Comparison of ENCODE assay signal across 11 mouse cellular contexts in the genomic region with DNA sequence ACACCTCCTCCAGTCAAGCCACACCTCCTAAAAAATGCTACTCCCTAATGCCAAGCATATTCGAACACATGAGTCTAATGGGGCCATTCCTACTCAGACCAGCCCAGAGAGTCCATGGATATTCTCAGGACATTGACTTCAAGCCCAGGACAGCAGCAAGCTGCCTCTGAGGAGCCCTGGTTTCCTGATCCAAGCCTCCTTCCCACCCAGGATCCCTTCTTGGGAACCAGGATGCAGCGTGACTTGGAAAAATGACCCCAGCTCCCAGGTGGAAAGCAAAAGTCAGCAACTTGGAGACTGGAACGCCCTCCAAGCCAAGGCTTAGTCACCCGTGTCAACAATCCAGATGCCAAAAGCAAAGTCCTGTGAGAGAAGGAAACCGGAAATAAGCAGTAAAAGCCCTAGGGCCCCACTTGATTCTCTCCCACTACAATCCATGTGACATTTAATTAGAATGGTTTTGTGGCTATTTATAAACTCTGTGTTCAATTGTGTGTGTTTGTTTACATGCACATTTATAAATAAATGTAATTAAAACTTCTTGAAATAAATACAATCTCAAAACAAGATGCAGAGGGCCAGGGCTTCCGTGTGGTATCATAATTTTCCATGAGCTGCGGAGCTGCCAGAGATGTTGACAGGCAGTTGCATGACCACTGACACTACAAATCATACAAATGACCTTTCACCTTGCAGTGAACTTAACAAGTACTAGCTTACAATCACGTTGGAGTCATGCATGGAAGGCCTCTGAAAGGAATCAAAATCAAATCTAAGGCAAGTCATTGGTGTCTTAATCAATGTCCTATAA.
DNase-seq lines count a peak whose midpoint lies in the region; ATAC-seq and TF ChIP-seq lines count a peak whose summit lies in the region.
"Had no signal": no experiment of that assay in that cellular context is flagged by ENCODE, and none has a peak within 500 bp of the region (broad histone marks: within the 10 kb centered on the region; RNA-seq: fewer than 3 reads in every experiment).

No protein-coding gene starts in this region.

- H3K27ac ChIP-seq in heart, embryonic 11.5 days (ENCODE audit: low read depth, low read length): no peak overlapping the region
- H3K27ac ChIP-seq in kidney, postnatal 0 days: peak overlapping the region; percentile 51; the same call in 1 of the 2 replicates
- H3K27ac ChIP-seq: limb, embryonic 15.5 days; midbrain, embryonic 12.5 days had no signal

- H3K4me3 ChIP-seq in heart, embryonic 11.5 days (ENCODE audit: low read depth, low read length): no peak overlapping the region
- no peak overlapping the region for H3K4me3 ChIP-seq in kidney, postnatal 0 days (replicated peaks; ENCODE audit: low read depth, low read length)
- H3K4me3 ChIP-seq: limb, embryonic 15.5 days; midbrain, embryonic 12.5 days had no signal

- no peaks in the 10 kb centered on the region for H3K36me3 ChIP-seq in heart, embryonic 11.5 days (ENCODE audit: control insufficient read depth, insufficient read depth, low read length)
- no peaks in the 10 kb centered on the region for H3K36me3 ChIP-seq in kidney, postnatal 0 days (ENCODE audit: insufficient read depth, low read length)
- H3K36me3 ChIP-seq: limb, embryonic 15.5 days; midbrain, embryonic 12.5 days had no signal

- intact Hi-C loops in heart, postnatal 10 days (cut with DNase I): loop anchor here (5.0 kb wide), 1 partner anchor 89 kb away; no protein-coding TSS in a partner anchor

- no peak overlapping the region for H3K9ac ChIP-seq in heart, embryonic 11.5 days (ENCODE audit: low read depth, low read length)
- H3K9ac ChIP-seq in kidney, postnatal 0 days (ENCODE audit: low read depth, low read length): no peak overlapping the region
- H3K9ac ChIP-seq: limb, embryonic 15.5 days; midbrain, embryonic 12.5 days had no signal

- peak; percentile 99 for DNase-seq in heart, adult 11 months
- DNase-seq in heart, postnatal 10 days: peak; percentile 61 to 65
- DNase-seq in kidney, postnatal 0 days (ENCODE audit: low spot score): peak; percentile 85
- peak; percentile 17 for DNase-seq in mesoderm, embryonic 11.5 days (ENCODE audit: low read depth, low spot score)
- DNase-seq in cerebellum, adult 9-10 months: no peak
- DNase-seq in frontal cortex, postnatal 36 days (ENCODE audit: low spot score in 2 of 2): no peak
- no peak for DNase-seq in layer of hippocampus, adult 11-12 months (ENCODE audit: low spot score)

- no peaks in the 10 kb centered on the region for H3K9me3 ChIP-seq in heart, embryonic 11.5 days (replicated peaks; ENCODE audit: control insufficient read depth, low read length)
- H3K9me3 ChIP-seq in kidney, postnatal 0 days (replicated peaks; ENCODE audit: low read length): no peaks in the 10 kb centered on the region
- H3K9me3 ChIP-seq: limb, embryonic 15.5 days; midbrain, embryonic 12.5 days had no signal

- no peaks in the 10 kb centered on the region for H3K27me3 ChIP-seq in heart, embryonic 11.5 days (ENCODE audit: control insufficient read depth, insufficient read depth, low read length)
- no peaks in the 10 kb centered on the region for H3K27me3 ChIP-seq in kidney, postnatal 0 days (ENCODE audit: insufficient read depth, low read length)
- H3K27me3 ChIP-seq: limb, embryonic 15.5 days; midbrain, embryonic 12.5 days had no signal

- TF ChIP-seq CTCF in kidney, postnatal 0 days (IDR thresholded peaks at IDR 0.05; ENCODE audit: low read depth): no peak

- ATAC-seq in heart, embryonic 11.5 days (replicated peaks; ENCODE audit: insufficient number of reproducible peaks, low FRiP score, low TSS enrichment): no peak
- peak; percentile 65; the same call in 1 of the 2 replicates for ATAC-seq in kidney, postnatal 0 days (replicated peaks; ENCODE audit: low FRiP score, low read depth)
- ATAC-seq: inflammation-experienced regulatory T-cells, adult 6 months had no signal

- 70% methylated on average over 8 of the region's 8 CpGs for WGBS in heart, embryonic 11.5 days (ENCODE audit: insufficient replicate concordance)
- WGBS in kidney, postnatal 0 days: 22% methylated on average over 8 of the region's 8 CpGs

- no peak overlapping the region for H3K4me2 ChIP-seq in heart, embryonic 11.5 days
- no peak overlapping the region for H3K4me2 ChIP-seq in kidney, postnatal 0 days (ENCODE audit: low read length)
- H3K4me2 ChIP-seq: limb, embryonic 15.5 days; midbrain, embryonic 12.5 days had no signal

- H3K4me1 ChIP-seq in heart, embryonic 11.5 days (ENCODE audit: control insufficient read depth, insufficient read depth, low read length): no peaks in the 10 kb centered on the region
- H3K4me1 ChIP-seq in kidney, postnatal 0 days (replicated peaks; ENCODE audit: insufficient read depth, low read length): peaks cover 6% of the 10 kb centered on the region; the same call in 1 of the 2 replicates

Comparison
In these comparisons a context has a peak if more than half of its experiments do, and no peak if none do; other contexts are left out.
1. DNase-seq: peak in heart, adult 11 months (single experiment), heart, postnatal 10 days (2 of 2), kidney, postnatal 0 days (single experiment) and mesoderm, embryonic 11.5 days (single experiment); none in cerebellum, adult 9-10 months (single experiment), frontal cortex, postnatal 36 days (0 of 2) and layer of hippocampus, adult 11-12 months (single experiment).